Mouse (Mus musculus) CD4-positive naive resting alpha-beta T cell, adult 76 days (primary cell): ENCODE data around the gene Olfr577. TPM values are rescaled to one million over a fixed set of nuclear protein-coding genes. Genes with fewer than 3 reads are reported as not detected.

ENCODE experiments used
- total RNA-seq: library from RNA; stranded (reverse); gene quantifications from one replicate; pipeline ENCODE4 v1.2.4, GENCODE M21; 2023

The Olfr577 gene
- total RNA-seq: not detected

DNA sequence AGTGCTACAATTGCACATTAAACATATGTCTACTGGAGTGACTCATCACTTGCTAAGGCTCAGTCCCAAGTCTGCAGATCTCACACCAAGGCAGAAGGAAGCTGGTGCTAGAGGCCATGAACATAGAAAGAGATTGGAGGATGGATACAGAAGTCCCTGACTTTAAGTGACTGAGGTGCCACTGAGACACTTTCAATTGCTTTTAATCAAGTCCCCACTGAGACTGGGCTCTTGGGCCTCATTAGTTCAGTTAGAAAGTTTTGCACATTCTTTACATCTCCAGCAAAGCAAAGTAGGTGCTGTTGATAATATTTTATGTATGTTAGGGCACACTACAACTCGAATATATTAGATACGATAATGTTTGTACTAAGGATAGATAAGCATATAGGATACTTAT, at the start of gene Olfr577:
Gene Olfr577, minus strand, starts transcription at position 101 of the 400 bp plus-strand sequence.

GRCm38 (mm10) chr7:102989224-102989623, 13.5 kb upstream of the Olfr577 start, which contains the start of gene Olfr578:
Olfr578 (minus strand) TSS chr7:102989324.

GRCm38 (mm10) chr7:102962360-102962759, 13.4 kb downstream of the Olfr577 start, which contains the start of gene Olfr576:
Olfr576 (plus strand) TSS chr7:102962660.

GRCm38 (mm10) chr7:102958593-102958992, 17.1 kb downstream of the Olfr577 start, which contains the start of gene Olfr575:
Olfr575 (minus strand) TSS chr7:102958775.

GRCm38 (mm10) chr7:102948167-102948566, 27.6 kb downstream of the Olfr577 start, which contains the start of gene Olfr574:
Olfr574 (plus strand) TSS chr7:102948467.

GRCm38 (mm10) chr7:102942475-102942874, 33.3 kb downstream of the Olfr577 start, which contains the start of gene Olfr573-ps1:
Olfr573-ps1 (minus strand) TSS chr7:102942575.

GRCm38 (mm10) chr7:102924109-102924508, 51.6 kb downstream of the Olfr577 start, which contains the start of gene Olfr572:
Olfr572 (plus strand) TSS chr7:102924409.

Other genes starting within 250 kb of the Olfr577 start
- not detected for gene Olfr559, start 248.5 kb downstream of the Olfr577 start, total RNA-seq
- not detected for gene Olfr560, start 216.6 kb downstream of the Olfr577 start, total RNA-seq
- gene Olfr78, start 216.5 kb downstream of the Olfr577 start, total RNA-seq: not detected
- not detected for gene Olfr561, start 204.7 kb downstream of the Olfr577 start, total RNA-seq
- not detected for gene Olfr564, start 172.5 kb downstream of the Olfr577 start, total RNA-seq
- not detected for gene Olfr566, start 117.2 kb downstream of the Olfr577 start, total RNA-seq
- gene Olfr568, start 98.8 kb downstream of the Olfr577 start, total RNA-seq: not detected
- gene Olfr569, start 85.1 kb downstream of the Olfr577 start, total RNA-seq: not detected
- not detected for gene Olfr570, start 81.4 kb downstream of the Olfr577 start, total RNA-seq
- not detected for gene Olfr571, start 58.4 kb downstream of the Olfr577 start, total RNA-seq
- gene Olfr572, start 51.5 kb downstream of the Olfr577 start, total RNA-seq: not detected
- not detected for gene Olfr573-ps1, start 33.4 kb downstream of the Olfr577 start, total RNA-seq
- gene Olfr574, start 27.5 kb downstream of the Olfr577 start, total RNA-seq: not detected
- gene Olfr575, start 17.2 kb downstream of the Olfr577 start, total RNA-seq: not detected
- not detected for gene Olfr576, start 13.3 kb downstream of the Olfr577 start, total RNA-seq
- not detected for gene Olfr578, start 13.4 kb upstream of the Olfr577 start, total RNA-seq
- gene Olfr582, start 62.1 kb upstream of the Olfr577 start, total RNA-seq: not detected
- gene Olfr583, start 75.4 kb upstream of the Olfr577 start, total RNA-seq: not detected
- not detected for gene Olfr584, start 105.9 kb upstream of the Olfr577 start, total RNA-seq
- gene Olfr585, start 121.8 kb upstream of the Olfr577 start, total RNA-seq: not detected
- not detected for gene Olfr586, start 149.7 kb upstream of the Olfr577 start, total RNA-seq
- not detected for gene Olfr588-ps1, start 164.9 kb upstream of the Olfr577 start, total RNA-seq
- not detected for gene Olfr589, start 180.4 kb upstream of the Olfr577 start, total RNA-seq
- not detected for gene Olfr591, start 202.4 kb upstream of the Olfr577 start, total RNA-seq
- gene Olfr592, start 208.9 kb upstream of the Olfr577 start, total RNA-seq: not detected
- gene Olfr593, start 235.9 kb upstream of the Olfr577 start, total RNA-seq: not detected
- not detected for gene Olfr594, start 241.1 kb upstream of the Olfr577 start, total RNA-seq